Mouse (Mus musculus) brain, embryonic 18.5 days (tissue): ENCODE measurements around the gene Tmem176a.
"Not testable (repeated sequence)": the region's sequence is repeated elsewhere in the genome, so short reads cannot be mapped to it uniquely, and the experiment has no call there.

Source experiments
- DNase-seq: peaks from one replicate; pipeline ENCODE4 v3.0.0-alpha.2; 2012; ENCODE audit warnings: low read depth, low spot score

Gene Tmem176a

DNA sequence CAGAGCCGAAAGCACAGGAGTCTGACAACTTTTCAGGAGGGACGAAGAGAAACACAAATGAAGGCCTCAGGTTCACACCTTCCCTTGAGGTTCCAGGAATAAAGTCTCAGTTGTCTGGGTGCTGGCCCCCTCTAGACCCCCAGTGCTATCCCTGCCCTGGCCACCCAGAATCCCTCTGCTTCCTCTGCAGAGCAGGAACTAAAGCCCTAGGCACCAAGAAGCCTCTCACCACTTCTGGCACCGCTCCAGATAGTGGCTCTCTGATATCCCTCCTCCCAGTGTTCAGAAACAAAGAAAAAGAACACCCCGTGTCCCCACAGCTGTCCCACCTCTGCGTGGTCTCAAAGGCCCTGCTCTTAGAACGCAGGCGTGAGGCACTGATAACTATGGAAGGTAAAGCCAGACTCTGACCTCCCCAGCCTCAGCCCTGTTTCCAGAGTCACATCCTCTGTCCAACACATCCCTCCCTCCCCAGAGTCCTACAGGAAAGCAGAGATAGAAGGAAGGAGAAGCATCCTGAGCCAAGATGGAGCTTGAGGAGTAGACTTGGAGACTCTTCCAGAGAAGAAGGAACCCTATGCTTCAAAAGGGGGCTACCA is at the start of gene Tmem176a:
Tmem176a (plus strand) TSS at position 549 of the 599 bp plus-strand sequence.
- DNase-seq: peak; percentile 16

DNA sequence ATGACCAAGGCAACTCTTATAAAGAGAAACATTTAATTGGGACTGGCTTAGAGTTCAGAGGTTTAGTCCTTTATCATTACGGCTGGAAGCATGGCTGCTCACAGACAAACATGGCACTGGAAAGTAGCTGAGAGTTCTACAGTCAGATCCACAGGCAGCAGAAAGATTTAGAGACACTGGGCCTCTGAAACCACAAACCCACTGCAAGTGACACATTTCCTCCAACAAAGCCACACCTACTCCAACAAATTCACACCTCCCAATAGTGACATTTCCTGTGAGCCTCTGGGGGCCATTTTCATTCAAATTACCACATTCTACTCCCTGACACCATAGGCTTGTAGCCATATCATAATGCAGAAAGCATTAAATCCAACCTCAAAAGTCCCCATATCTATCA is 38.8 kb upstream of the Tmem176a start:
- DNase-seq: no peak

DNA sequence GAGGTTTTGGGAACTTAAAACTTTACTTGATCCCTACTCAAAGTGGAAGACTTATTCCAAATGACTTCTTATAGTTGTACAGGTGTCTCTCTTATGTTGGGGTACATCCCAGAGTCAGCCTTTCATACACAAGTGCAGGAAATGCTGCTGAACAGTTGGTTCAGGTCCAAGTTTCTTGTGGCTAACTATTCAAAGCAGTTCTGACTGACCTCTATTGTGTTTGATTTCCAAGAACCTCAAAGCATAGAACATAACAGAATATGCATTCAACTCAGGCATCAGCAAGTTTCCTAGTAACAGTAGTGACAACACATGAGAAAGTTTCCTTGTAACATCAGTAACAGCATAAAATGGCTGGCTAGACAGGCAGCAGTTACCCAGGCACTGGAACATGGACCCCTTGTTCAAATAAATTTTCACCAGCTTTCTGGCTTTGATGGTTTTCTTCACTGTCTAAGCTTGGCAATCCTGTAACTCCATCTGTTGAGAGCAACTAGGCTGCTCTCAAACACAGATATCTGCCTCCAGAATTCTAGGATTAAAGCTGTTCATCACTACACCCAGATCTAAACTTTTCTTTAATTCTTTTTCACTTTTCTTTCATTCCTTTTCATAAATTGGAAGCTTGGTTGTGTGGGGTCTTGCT is 37.2 kb upstream of the Tmem176a start:
- DNase-seq: no peak

DNA sequence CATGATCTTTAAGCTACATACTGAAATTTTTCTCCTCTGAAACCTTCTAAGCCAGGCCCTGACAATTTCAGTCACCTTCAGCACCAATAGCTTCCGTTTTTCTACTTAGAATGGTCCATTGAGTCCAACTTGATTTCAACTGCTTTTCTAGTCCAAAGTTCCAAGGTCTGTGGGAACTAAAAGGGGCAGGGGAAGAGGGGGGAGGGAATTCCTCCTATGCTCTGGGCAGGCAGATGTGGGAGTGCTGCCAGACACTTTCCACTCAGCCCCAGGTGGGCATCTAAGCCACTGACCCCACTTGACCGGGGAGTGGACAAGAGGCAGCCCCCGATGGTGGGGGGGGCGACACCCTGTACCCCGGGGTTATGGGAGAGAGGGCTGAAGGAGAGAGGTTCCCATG is 36.4 kb upstream of the Tmem176a start:
- DNase-seq: no peak

DNA sequence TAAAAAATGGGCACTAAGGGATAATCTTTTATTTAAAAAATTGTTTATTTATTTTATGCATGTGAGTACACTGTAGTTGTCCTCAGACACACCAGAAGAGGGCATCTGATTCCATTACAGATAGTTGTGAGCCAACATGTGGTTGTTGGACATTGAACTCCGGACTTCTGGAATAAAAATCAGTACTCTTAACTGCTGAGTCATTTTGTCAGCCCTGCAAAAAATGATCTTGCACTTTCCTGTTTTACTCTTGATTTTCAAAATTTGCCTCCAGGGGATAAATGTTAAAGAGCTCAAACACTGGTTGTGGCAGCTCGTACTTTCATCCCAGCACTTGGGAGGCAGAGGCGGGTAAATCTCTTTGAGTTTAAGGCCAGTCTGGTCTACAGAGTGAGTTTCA is 34.0 kb upstream of the Tmem176a start:
- no peak for DNase-seq

DNA sequence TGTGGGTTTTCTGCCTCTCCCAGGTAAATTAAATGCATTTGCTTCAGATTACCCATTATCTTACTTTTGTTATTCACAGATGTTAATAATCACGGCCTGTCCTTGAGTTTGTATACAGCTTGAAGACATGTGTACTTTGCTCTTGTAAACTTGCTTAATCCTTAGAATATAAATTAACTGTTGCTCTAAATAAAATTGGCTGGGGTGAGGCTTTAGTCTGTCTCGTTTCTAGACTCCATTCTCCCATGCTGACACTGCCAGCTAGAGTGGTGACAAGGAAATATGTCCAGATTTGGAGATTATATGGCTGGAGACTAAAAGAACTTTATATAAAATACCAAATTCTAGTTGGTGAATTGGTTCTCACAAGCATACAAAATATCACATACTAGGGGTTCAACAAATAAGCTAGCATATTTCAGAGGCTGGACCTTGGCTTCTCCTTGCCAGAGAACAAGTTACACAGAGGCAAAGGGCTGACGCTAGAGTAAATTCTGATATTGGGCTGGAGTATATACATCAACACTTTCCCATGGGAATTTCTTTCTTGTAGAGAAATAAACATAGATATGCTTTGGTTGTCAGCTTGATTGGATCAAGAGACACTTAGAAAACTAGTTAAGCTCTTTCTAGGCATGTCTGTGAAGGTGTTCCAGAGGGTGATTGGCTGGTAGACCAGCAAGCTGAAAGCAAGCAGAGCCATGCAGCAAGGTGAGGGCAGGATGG is 31.1 kb upstream of the Tmem176a start:
- no peak for DNase-seq

DNA sequence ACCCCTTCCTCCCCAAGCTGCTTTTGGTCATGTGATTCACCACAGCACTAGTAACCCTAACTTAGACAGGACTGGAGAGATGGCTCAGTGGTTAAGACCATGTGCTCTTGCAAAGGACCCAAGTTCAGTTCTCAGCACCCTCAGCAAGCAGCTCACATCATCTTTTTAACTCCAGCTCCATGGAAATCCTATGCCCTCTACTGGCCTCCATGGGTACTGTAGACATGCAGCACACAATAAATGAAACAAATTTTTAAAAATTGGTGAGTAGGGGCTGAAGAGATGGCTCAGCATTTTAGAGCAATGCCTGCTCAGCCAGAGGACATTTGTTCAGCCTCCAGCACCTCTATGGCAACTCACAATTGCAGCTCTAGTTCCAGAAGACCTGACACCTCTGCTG is 25.7 kb upstream of the Tmem176a start:
- no peak for DNase-seq

DNA sequence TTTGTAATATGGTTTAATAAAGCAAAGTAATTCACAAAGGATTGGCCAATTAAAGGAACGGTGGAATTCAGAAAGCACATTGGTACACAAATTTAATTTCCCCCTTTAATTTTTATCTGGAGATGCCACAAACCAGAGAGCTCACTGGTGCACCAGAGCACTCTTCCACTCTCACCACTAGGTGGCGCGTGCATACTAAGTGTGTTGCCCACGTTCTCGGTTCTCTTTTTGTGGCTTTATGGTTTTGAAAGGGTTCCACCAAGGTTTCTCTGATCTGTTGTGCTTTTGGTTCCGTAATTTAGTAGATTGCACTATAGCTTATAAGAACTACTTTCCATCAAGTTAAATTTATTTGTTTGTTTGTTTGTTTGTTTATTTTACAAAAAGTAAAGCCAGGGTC is 22.9 kb upstream of the Tmem176a start:
- peak; percentile 20 for DNase-seq

DNA sequence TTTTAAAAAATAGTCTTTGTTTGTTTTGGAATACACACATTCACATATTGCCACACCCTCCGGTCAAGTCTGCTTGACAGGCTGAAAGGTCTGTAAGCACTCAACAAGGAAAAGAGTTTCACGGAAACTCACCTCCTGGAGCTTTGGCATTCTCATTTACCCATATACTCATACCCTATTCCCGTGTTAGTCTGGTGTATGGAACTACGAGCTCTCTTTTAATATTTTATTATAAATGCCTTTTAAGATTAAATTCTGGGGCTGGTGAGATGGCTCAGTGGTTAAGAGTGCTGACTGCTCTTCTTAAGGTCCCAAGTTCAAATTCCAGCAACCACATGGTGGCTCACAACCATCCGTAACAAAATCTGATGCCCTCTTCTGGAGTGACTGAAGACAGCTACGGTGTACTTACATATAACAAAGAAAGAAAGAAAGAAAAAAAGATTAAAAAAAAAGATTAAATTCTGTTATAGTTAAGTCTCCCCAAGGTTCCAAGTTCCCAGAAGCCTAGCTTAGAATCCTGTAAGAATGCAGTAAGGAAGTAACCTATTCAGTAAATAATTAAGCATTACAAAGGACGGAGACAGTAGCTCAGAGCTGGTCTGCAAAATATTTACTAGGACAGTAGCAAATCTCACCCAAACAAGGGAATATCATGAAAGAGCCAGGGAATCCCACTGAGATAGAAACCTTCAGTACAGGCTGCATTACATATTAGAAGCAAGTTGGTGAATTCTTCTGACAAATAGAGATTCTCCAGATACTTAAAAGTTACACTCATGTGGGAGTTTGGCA is 18.5 kb upstream of the Tmem176a start:
- not testable (repeated sequence) for DNase-seq

DNA sequence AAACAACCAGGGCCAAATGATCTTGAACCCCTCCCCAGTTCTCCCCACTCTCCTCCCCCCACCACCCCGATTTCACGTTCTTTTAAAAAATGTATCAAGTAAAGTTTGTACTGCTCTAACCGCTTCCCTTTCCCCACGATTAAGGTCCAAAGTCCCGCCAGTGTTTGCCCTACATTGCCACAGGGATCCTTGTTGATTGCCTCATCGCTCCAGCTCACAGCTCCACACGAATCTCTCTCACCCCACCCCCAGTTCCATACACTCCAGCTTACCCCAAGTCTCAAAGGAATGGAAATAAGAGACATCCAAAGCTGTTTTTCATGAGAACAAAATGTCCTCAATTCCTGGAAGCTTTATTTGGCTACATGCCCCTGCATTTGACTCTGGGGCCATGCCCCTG is 15.7 kb upstream of the Tmem176a start:
- DNase-seq: no peak

DNA sequence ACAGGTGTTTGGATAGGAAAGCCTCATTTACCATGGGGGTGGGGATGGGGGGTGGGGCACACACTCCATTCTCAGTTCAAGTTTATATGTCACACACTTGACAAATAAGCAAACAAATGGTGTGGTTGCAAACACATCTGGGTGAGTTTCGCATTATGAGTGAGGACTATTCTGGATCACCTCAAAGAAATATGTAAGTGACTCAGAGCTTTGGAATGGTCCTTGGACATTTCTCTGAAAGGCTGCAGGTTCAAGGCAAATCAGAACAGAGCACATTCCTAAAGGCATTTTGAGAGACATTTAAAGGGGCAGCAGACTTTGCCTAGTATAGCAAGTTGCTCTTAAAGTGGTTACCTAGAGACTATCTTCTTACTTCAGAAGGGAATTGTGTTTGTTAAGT is 11.7 kb upstream of the Tmem176a start:
- DNase-seq: no peak

DNA sequence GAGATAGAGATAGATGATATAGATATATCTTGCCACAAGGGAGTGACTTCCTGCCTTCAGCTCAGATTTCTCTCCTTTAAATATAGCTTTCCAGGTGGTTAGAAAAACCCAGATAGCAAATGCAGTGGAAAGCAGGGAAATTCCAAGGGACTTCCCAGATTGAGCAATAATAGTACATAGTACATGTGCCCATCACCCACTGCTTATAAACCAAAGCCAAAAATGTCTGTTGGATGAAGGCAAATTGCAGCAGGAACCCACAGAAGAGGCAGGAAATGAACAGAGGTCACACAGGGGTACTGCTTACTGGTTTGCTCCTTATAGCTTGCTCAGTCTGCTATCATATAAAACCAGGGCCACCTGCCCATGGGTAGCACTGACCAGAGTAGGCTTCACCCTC is 11.1 kb upstream of the Tmem176a start:
- DNase-seq: no peak

DNA sequence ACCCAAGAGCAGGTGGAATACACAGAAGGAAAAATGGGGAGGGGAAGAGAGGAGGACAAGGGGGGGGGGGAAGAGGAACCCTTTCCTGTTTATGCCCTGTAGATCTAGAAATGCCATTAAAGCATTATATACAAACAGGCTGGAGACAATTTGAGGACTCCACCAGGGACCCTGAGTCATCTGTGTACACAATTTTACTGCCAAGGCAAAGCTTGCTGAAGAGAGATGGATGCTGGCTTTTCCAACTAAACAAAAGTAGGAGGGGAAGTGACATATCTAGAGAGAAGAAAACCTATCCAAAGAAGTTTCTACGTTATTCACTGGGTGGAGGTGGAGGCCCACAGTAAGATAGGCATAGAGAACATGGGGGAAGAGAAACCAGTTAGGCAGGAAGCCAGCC is 10.5 kb upstream of the Tmem176a start:
- no peak for DNase-seq

DNA sequence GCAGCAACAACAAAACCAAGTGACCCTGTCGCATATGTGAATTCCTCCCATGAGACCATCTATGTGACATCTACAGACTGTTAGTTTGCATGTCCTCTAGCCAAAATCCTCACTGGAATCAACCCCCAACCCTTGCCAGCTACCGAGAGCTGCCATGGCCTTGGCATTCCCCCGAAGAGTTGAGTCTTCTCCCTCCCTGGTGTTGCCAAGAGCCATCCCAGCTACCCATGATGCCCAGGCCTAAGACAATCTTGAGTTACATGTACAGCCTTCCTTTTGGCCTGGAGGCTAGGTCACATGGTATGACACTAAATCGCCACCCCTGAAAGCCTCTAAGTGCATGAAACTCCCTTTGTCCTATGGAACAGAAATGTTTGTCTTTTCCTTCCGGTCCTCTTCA is 9.6 kb upstream of the Tmem176a start:
- DNase-seq: no peak

DNA sequence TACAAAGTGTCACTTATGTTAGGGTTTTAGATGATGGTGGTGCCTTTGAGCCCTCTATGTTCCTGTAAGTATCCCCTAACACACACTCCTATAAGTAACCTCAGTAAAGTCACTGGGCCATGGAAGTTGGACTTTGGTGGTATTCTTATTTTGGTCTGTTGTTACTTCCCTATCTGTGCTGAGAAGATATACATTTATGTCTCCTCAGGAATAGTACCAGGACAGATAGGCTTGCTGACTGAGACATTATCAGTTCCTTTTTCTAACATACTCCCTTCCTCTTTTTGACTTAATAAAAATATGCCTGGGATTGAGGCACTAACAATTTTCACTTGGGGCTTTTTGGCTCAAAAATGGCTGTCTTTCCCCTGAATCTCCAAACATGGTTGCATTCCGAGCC is 8.3 kb upstream of the Tmem176a start:
- no peak for DNase-seq

DNA sequence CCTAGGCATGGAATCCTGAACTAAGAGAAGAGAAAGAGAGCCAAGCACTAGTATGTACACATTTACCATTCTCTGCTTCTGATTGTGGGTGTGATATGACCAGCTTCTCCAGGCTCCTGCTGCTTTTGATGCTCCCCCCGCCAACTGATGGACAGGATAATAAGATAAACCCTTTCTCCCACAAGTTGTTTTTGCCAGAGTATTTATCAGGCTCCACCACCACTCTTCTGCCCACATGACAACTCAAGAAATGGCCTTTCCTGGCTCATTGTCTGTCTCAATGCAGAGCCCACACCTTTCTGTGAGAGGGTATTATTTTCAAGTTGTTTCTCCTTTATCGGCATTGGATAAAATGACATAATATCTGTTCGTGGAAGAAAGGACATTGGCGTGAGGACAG is 7.2 kb upstream of the Tmem176a start:
- DNase-seq: no peak

DNA sequence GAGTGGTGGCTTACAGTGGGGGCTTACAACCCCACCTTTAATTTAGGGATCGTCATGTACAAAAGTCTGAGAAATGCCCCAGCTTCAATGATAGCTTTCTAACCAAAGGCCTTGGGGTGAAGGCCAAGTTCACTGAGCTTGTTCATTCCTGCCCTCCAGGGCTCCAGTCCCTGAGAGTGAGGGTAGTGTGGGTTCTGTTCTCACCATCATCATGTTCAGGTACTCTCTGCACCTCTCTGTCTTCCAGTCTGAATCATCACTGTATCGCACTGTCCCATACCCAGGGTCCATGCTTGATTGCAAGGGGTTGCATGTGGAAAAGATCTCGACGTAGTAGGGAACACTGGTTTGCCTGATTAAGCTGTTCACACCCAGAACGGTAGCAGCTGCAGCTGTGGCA is 5.5 kb upstream of the Tmem176a start:
- no peak for DNase-seq

DNA sequence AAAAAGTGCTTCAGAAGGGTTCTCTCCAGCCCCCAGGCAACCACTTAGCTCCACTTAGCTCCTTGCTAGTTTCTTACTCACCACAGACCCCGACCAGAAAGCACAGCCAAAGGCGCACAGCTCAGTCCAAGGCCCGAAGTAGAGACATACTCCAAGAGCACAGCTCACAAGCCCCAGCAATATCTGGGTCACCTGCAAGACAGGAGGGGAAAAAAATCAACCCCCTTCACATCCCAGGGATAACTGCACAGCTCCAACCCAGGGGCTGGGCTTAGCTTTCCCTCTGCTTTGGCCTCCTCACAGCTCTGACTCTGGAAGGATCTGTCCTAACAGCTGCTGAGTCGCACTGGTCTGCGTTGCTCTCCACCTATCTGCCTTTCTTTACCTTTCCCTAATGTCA is 4.6 kb upstream of the Tmem176a start:
- no peak for DNase-seq

DNA sequence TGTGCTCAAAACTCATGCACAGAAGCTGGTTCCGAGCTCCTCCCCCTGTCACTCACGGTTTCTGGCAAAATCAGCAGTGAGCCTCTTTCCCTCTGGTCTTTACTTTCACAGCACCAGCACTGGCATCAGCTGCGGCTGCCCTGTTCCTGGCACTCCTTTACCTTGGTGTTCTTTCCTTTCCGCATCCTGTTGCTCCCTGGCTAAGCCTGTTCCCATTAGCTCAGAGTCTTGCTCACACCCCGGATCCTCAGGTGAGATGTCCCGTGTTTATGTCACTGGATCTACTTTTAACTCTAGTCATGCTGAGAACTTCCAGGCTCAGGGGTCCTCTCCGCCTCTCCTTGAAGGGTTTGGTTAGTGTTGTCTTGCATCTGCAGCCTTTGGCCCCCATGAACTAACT is 3.2 kb upstream of the Tmem176a start:
- DNase-seq: no peak

DNA sequence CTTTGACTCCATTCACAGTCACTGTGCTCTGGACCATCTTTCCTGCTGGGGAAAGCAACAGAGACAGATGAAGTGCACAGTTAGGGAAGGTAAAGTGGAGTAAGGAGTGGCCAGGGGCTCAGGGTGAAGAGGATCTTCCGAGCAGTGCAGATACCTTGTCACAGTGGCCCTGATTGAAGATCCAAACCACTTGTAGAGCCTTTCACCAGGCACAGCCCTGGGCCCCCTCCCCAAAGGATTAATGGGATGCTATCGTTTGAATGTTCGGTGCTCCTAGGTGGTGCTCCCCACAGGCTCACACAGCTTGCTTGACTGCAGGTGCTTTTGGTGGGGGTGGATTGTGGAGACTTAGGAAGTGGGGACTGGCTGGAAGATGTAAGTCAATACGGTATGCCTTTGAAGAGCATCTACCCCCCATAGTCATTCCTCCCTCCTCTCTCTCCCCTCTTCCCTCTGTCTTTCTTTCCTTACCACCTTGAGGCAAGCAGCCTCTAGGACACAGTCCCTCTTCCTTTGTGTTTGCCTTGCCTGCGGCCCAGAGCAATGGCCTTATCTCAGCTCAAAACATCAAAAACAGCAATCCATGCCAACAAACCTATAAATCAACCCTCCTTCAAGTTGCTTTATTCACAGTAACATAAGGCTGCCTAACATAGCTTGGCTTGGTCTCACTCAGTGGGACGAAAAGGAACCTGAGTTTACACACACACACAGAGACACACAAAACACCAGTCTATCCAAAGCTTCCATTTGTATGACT is 2.2 kb upstream of the Tmem176a start:
- no peak for DNase-seq

DNA sequence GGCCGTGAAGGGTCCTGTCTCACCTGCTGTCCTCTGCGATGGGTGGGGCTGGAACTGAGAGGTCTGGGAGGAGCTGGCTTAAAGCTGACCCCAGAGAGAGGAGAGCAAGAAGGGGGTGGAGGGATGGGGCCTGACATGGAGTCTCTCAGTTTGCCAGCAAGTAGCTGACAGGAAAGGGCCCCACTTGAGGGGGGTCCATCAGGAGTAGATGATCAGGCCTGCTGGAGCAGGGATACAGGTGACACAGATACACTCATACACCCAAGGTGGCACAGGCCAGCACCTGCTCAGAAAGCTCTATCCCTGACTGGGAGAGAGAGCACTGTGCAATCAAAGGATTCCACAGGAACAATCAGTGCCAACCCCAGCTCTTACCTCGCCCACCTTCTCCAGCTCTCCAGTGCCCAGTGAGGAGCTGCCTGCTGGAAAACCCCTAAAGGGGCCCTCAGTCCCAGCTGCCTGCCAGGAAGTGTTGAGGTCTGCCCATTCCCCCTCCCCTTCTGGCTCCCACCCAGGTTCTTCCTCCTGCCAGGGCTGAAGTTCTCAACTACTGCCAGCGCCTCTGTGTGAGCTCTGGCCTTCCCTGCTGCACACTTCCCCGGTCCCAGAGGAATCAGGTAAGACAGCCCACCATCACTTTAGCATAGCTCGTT is 380 bp downstream of the Tmem176a start, which contains the start of gene Tmem176b:
Tmem176b (minus strand) TSS at position 524 of the 653 bp plus-strand sequence.
- peak; percentile 81 for DNase-seq
